Mouse (Mus musculus): ENCODE data around the gene 4930595D18Rik. TPM values are rescaled to one million over a fixed set of nuclear protein-coding genes. Genes with fewer than 3 reads are reported as not detected.

The 4930595D18Rik gene
- polyA plus RNA-seq, 1 experiment from 2014 or later = not detected

DNA sequence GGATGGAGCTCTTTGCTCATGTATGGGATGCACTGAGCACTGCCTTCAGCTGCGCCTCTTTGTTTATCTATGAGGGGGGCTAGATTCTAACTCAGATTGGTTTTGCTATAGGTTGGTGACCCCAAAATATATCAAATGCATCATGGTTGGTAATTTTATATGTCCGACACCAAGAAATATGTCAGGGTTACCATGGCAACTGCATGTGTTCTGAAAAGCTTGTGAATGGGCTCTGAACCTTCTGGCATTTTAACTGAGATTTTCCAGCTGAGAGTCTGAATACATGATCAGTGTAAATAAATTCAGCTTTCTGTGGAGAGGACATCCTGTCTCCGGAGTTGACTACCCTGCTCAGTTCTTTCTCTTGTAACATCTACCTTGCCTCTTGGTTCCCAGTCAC is 19.7 kb upstream of the 4930595D18Rik start:
- Histone ChIP-seq H3K4me1 (ENCODE audit: control insufficient read depth, insufficient read depth, low read length) (no peaks in the 10 kb centered on the region), H3K27ac (ENCODE audit: low read length) (no peak overlapping the region), H3K27me3 (ENCODE audit: control insufficient read depth, insufficient read depth, low read length) (no peaks in the 10 kb centered on the region), H3K9me3 (replicated peaks; ENCODE audit: control insufficient read depth, low read length) (no peaks in the 10 kb centered on the region), H3K4me2 (ENCODE audit: low read depth, low read length) (no peak overlapping the region), H3K36me3 (ENCODE audit: control insufficient read depth, insufficient read depth) (no peaks in the 10 kb centered on the region), H3K9ac (ENCODE audit: low read length) (no peak overlapping the region), H3K4me3 (ENCODE audit: low read length) (no peak overlapping the region)
- no peak for ATAC-seq (replicated peaks; ENCODE audit: extremely low read depth, insufficient read depth, low FRiP score)
- WGBS = 84% methylated on average over 3 of the region's 3 CpGs

- WGBS = 73% methylated on average over 10 of the region's 10 CpGs
- H3K9ac ChIP-seq (ENCODE audit: low read length) = no peak overlapping the region
- H3K4me2 ChIP-seq (ENCODE audit: low read depth, low read length) = no peak overlapping the region
- H3K4me3 ChIP-seq (ENCODE audit: low read length) = no peak overlapping the region
- no peak for ATAC-seq (replicated peaks; ENCODE audit: extremely low read depth, insufficient read depth, low FRiP score)
- H3K4me1 ChIP-seq (ENCODE audit: control insufficient read depth, insufficient read depth, low read length) = no peaks in the 10 kb centered on the region
- H3K9me3 ChIP-seq (replicated peaks; ENCODE audit: control insufficient read depth, low read length) = no peaks in the 10 kb centered on the region
- no peaks in the 10 kb centered on the region for H3K27me3 ChIP-seq (ENCODE audit: control insufficient read depth, insufficient read depth, low read length)
- H3K36me3 ChIP-seq (ENCODE audit: control insufficient read depth, insufficient read depth) = no peaks in the 10 kb centered on the region
- H3K27ac ChIP-seq (ENCODE audit: low read length) = no peak overlapping the region
Observed at GRCm38 (mm10) chr12:111203076-111203475, 18.8 kb upstream of the 4930595D18Rik start.

- WGBS = 74% methylated on average over 4 of the region's 4 CpGs
- no peak for ATAC-seq (replicated peaks; ENCODE audit: extremely low read depth, insufficient read depth, low FRiP score)
Observed at GRCm38 (mm10) chr12:111196548-111196947, 12.3 kb upstream of the 4930595D18Rik start.

DNA sequence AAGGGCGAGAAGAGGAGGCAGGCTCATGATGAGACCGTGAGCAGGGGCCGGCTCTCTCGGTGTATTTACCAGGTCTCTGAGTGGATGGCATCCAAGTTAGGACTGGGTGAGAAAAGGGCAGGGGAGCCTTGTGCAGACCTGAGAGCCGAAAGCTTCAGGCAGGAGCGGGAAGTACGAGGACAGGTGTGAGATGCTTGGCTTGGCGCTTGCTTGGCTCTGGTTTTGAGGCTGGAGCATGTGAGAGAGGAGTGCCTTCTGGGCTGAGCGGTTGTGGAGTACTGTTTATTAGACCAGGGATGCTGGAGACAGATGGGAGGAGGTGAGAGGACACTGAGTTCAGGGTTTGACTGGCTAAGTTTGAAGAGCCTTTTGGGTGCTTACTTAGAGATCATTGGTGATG is 9.0 kb upstream of the 4930595D18Rik start:
- H3K27me3 ChIP-seq (ENCODE audit: control insufficient read depth, insufficient read depth, low read length) = no peaks in the 10 kb centered on the region
- H3K36me3 ChIP-seq (ENCODE audit: control insufficient read depth, insufficient read depth) = no peaks in the 10 kb centered on the region
- 67% methylated on average over 9 of the region's 9 CpGs for WGBS
- 0 out of 2 replicates have a peak, but pooled peaks cover 2% of the 10 kb centered on the region for H3K4me1 ChIP-seq (ENCODE audit: control insufficient read depth, insufficient read depth, low read length)
- H3K27ac ChIP-seq (ENCODE audit: low read length) = no peak overlapping the region
- no peak for ATAC-seq (replicated peaks; ENCODE audit: extremely low read depth, insufficient read depth, low FRiP score)
- H3K4me2 ChIP-seq (ENCODE audit: low read depth, low read length) = no peak overlapping the region
- no peak overlapping the region for H3K9ac ChIP-seq (ENCODE audit: low read length)
- H3K4me3 ChIP-seq (ENCODE audit: low read length) = no peak overlapping the region
- H3K9me3 ChIP-seq (replicated peaks; ENCODE audit: control insufficient read depth, low read length) = no peaks in the 10 kb centered on the region

More at GRCm38 (mm10) chr12:111196548-111196947, 12.3 kb upstream of the 4930595D18Rik start:
- Histone ChIP-seq H3K4me2 (ENCODE audit: low read depth, low read length) (no peak overlapping the region), H3K27me3 (ENCODE audit: control insufficient read depth, insufficient read depth, low read length) (no peaks in the 10 kb centered on the region), H3K27ac (ENCODE audit: low read length) (no peak overlapping the region), H3K9me3 (replicated peaks; ENCODE audit: control insufficient read depth, low read length) (no peaks in the 10 kb centered on the region), H3K4me1 (ENCODE audit: control insufficient read depth, insufficient read depth, low read length) (0 out of 2 replicates have a peak, but pooled peaks cover 2% of the 10 kb centered on the region), H3K4me3 (ENCODE audit: low read length) (no peak overlapping the region), H3K36me3 (ENCODE audit: control insufficient read depth, insufficient read depth) (no peaks in the 10 kb centered on the region), H3K9ac (ENCODE audit: low read length) (no peak overlapping the region)

DNA sequence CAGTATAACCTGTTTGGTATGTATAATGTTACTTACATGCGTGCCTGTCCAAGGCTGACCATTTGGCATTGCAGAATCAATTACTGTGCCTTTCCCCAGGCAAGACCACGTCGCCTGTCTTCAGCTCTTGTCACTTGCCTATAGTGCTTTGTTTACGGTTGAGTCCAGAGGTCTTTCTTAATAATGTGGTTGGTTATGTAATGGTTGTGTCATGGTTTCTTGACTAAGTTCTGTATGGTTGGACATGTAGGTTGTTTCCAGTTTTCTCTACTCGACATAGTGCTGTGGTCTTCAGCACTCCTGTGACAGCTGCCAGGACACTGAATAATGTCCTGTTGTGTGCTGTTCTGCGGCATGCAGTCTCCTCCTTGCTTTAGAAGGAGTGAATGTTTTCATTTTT is 8.5 kb upstream of the 4930595D18Rik start:
- WGBS = 75% methylated on average over 6 of the region's 6 CpGs
- Histone ChIP-seq H3K27me3 (ENCODE audit: control insufficient read depth, insufficient read depth, low read length) (no peaks in the 10 kb centered on the region), H3K36me3 (ENCODE audit: control insufficient read depth, insufficient read depth) (no peaks in the 10 kb centered on the region), H3K4me3 (ENCODE audit: low read length) (no peak overlapping the region), H3K4me2 (ENCODE audit: low read depth, low read length) (no peak overlapping the region), H3K27ac (ENCODE audit: low read length) (no peak overlapping the region), H3K9ac (ENCODE audit: low read length) (no peak overlapping the region), H3K9me3 (replicated peaks; ENCODE audit: control insufficient read depth, low read length) (no peaks in the 10 kb centered on the region), H3K4me1 (ENCODE audit: control insufficient read depth, insufficient read depth, low read length) (0 out of 2 replicates have a peak, but pooled peaks cover 2% of the 10 kb centered on the region)
- ATAC-seq (replicated peaks; ENCODE audit: extremely low read depth, insufficient read depth, low FRiP score) = no peak

- Histone ChIP-seq H3K27ac (ENCODE audit: low read length) (no peak overlapping the region), H3K4me3 (ENCODE audit: low read length) (no peak overlapping the region), H3K9me3 (replicated peaks; ENCODE audit: control insufficient read depth, low read length) (no peaks in the 10 kb centered on the region), H3K4me2 (ENCODE audit: low read depth, low read length) (no peak overlapping the region), H3K27me3 (ENCODE audit: control insufficient read depth, insufficient read depth, low read length) (no peaks in the 10 kb centered on the region), H3K4me1 (ENCODE audit: control insufficient read depth, insufficient read depth, low read length) (peaks cover 7% of the 10 kb centered on the region; the same call in 1 of the 2 replicates), H3K36me3 (ENCODE audit: control insufficient read depth, insufficient read depth) (no peaks in the 10 kb centered on the region), H3K9ac (ENCODE audit: low read length) (no peak overlapping the region)
- ATAC-seq (replicated peaks; ENCODE audit: extremely low read depth, insufficient read depth, low FRiP score) = no peak
- WGBS = 57% methylated on average over 2 of the region's 2 CpGs
Observed at GRCm38 (mm10) chr12:111190891-111191290, 6.6 kb upstream of the 4930595D18Rik start.

GRCm38 (mm10) chr12:111190355-111190754 is 6.1 kb upstream of the 4930595D18Rik start:
- Histone ChIP-seq H3K9ac (ENCODE audit: low read length) (no peak overlapping the region), H3K27ac (ENCODE audit: low read length) (no peak overlapping the region), H3K4me2 (ENCODE audit: low read depth, low read length) (no peak overlapping the region), H3K4me1 (ENCODE audit: control insufficient read depth, insufficient read depth, low read length) (peaks cover 7% of the 10 kb centered on the region; the same call in 1 of the 2 replicates), H3K9me3 (replicated peaks; ENCODE audit: control insufficient read depth, low read length) (no peaks in the 10 kb centered on the region), H3K4me3 (ENCODE audit: low read length) (no peak overlapping the region), H3K36me3 (ENCODE audit: control insufficient read depth, insufficient read depth) (no peaks in the 10 kb centered on the region), H3K27me3 (ENCODE audit: control insufficient read depth, insufficient read depth, low read length) (no peaks in the 10 kb centered on the region)
- ATAC-seq (replicated peaks; ENCODE audit: extremely low read depth, insufficient read depth, low FRiP score) = no peak
- 88% methylated on average over 5 of the region's 5 CpGs for WGBS

DNA sequence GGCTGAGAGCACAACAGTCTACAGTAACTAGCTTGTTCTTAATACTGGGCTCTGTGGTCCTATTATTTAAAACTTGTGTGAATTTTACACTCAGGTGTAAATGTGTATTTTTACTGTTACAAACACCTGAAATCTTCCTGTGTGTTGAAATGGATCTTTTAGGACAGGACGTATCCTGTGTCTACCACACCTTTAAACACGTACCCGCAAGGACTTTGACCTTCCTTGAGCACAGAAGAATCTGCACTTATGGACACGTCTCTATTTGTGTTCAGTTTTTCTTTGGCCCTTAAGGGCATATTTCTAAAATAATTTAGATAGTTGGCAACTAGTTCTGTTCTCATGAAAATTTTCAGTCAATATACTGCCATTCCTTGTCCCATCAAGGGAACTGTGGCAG is 4.0 kb upstream of the 4930595D18Rik start:
- Histone ChIP-seq H3K9me3 (replicated peaks; ENCODE audit: control insufficient read depth, low read length) (no peaks in the 10 kb centered on the region), H3K9ac (ENCODE audit: low read length) (no peak overlapping the region), H3K4me3 (ENCODE audit: low read length) (no peak overlapping the region), H3K36me3 (ENCODE audit: control insufficient read depth, insufficient read depth) (no peaks in the 10 kb centered on the region), H3K4me2 (ENCODE audit: low read depth, low read length) (no peak overlapping the region), H3K4me1 (ENCODE audit: control insufficient read depth, insufficient read depth, low read length) (peaks cover 7% of the 10 kb centered on the region; the same call in 1 of the 2 replicates), H3K27ac (ENCODE audit: low read length) (no peak overlapping the region), H3K27me3 (ENCODE audit: control insufficient read depth, insufficient read depth, low read length) (no peaks in the 10 kb centered on the region)
- ATAC-seq (replicated peaks; ENCODE audit: extremely low read depth, insufficient read depth, low FRiP score) = no peak
- WGBS = 94% methylated on average over 4 of the region's 4 CpGs

- Histone ChIP-seq H3K9me3 (replicated peaks; ENCODE audit: control insufficient read depth, low read length) (no peaks in the 10 kb centered on the region), H3K27ac (ENCODE audit: low read length) (no peak overlapping the region), H3K4me3 (ENCODE audit: low read length) (no peak overlapping the region), H3K27me3 (ENCODE audit: control insufficient read depth, insufficient read depth, low read length) (no peaks in the 10 kb centered on the region), H3K4me1 (ENCODE audit: control insufficient read depth, insufficient read depth, low read length) (peaks cover 7% of the 10 kb centered on the region; the same call in 1 of the 2 replicates), H3K36me3 (ENCODE audit: control insufficient read depth, insufficient read depth) (no peaks in the 10 kb centered on the region), H3K9ac (ENCODE audit: low read length) (no peak overlapping the region), H3K4me2 (ENCODE audit: low read depth, low read length) (no peak overlapping the region)
- WGBS = 84% methylated on average over 3 of the region's 3 CpGs
- no peak for ATAC-seq (replicated peaks; ENCODE audit: extremely low read depth, insufficient read depth, low FRiP score)
Observed at GRCm38 (mm10) chr12:111186986-111187385, 2.7 kb upstream of the 4930595D18Rik start.
